Mouse (Mus musculus) hindbrain, embryonic 12.5 days (tissue): ENCODE results near the gene Znrf4. TPM values are rescaled to one million over a fixed set of nuclear protein-coding genes. Genes with fewer than 3 reads are reported as not detected.
"Not testable (repeated sequence)": the region's sequence is repeated elsewhere in the genome, so short reads cannot be mapped to it uniquely, and the experiment has no call there.

Experiments used
- ATAC-seq: fragments of 200-750 bp; cut with Nextera tagmentation; 2 replicates; pipeline ENCODE4 v1.8.0; 2017; ENCODE audit warnings: moderate TSS enrichment; ENCODE audit not compliant: low FRiP score
- H3K27ac ChIP-seq: fragments of 300-500 bp; sonication (generic); 2 replicates; pipeline ENCODE4 v1.5.1; 2016; ENCODE audit warnings: mild to moderate bottlenecking
- H3K27me3 ChIP-seq: fragments of 300-500 bp; sonication (generic); 2 replicates; pipeline ENCODE4 v1.6.1; 2016; ENCODE audit warnings: mild to moderate bottlenecking
- H3K36me3 ChIP-seq: fragments of 300-500 bp; sonication (generic); 2 replicates; pipeline ENCODE4 v1.6.1; 2016; ENCODE audit warnings: mild to moderate bottlenecking
- H3K4me1 ChIP-seq: fragments of 300-500 bp; sonication (generic); 2 replicates; pipeline ENCODE4 v1.6.1; 2016
- H3K4me2 ChIP-seq: fragments of 300-500 bp; sonication (generic); replicated peaks from 2 replicates; pipeline ENCODE4 v1.6.1; 2016; ENCODE audit warnings: mild to moderate bottlenecking
- H3K4me3 ChIP-seq: fragments of 300-500 bp; sonication (generic); 2 replicates; pipeline ENCODE4 v1.5.1; 2016; ENCODE audit warnings: mild to moderate bottlenecking
- H3K9ac ChIP-seq: fragments of 300-500 bp; sonication (generic); 2 replicates; pipeline ENCODE4 v1.6.1; 2016; ENCODE audit warnings: mild to moderate bottlenecking, moderate library complexity
- H3K9me3 ChIP-seq: fragments of 300-500 bp; sonication (generic); replicated peaks from 2 replicates; pipeline ENCODE4 v1.6.1; 2016; ENCODE audit warnings: mild to moderate bottlenecking
- WGBS: fragments of 180-500 bp; shearing (Covaris S2); methylation state at CpG from one replicate; pipeline ENCODE4 v1.1.7; 2016; 5-methylcytosine and 5-hydroxymethylcytosine counted together
- polyA plus RNA-seq: library from polyadenylated mRNA; unstranded; fragments of >200 nt; fragmentation: Nextera tagmentation; extraction: Ambion mirVana; gene quantifications from 2 replicates; pipeline ENCODE4 v1.2.1, GENCODE M21; 2016

Gene Znrf4
- polyA plus RNA-seq, 1 experiment from 2014 or later: not detected

GRCm38 (mm10) chr17:56505401-56505800, 6.8 kb downstream of the Znrf4 start:
- Histone ChIP-seq H3K4me2 (no peak overlapping the region), H3K4me1 (peaks cover 32% of the 10 kb centered on the region), H3K27ac (no peak overlapping the region), H3K4me3 (no peak overlapping the region), H3K36me3 (no peaks in the 10 kb centered on the region), H3K9ac (no peak overlapping the region), H3K9me3 (no peaks in the 10 kb centered on the region), H3K27me3 (peaks cover 17% of the 10 kb centered on the region)
- ATAC-seq: no peak
- 75% methylated on average over 10 of the region's 10 CpGs for WGBS

GRCm38 (mm10) chr17:56502526-56502925, 9.7 kb downstream of the Znrf4 start:
- no peak overlapping the region for H3K9ac ChIP-seq
- peaks cover 25% of the 10 kb centered on the region for H3K4me1 ChIP-seq
- peak; percentile 44 for ATAC-seq
- no peak overlapping the region for H3K4me3 ChIP-seq
- WGBS: 26% methylated on average over 9 of the region's 9 CpGs
- H3K36me3 ChIP-seq: no peaks in the 10 kb centered on the region
- no peaks in the 10 kb centered on the region for H3K27me3 ChIP-seq
- no peaks in the 10 kb centered on the region for H3K9me3 ChIP-seq
- H3K4me2 ChIP-seq: no peak overlapping the region
- peak overlapping the region; percentile 41; the same call in 1 of the 2 replicates for H3K27ac ChIP-seq

GRCm38 (mm10) chr17:56501635-56502400, 10.4 kb downstream of the Znrf4 start:
- H3K9ac ChIP-seq, H3K9me3 ChIP-seq, H3K4me2 ChIP-seq, H3K27me3 ChIP-seq, H3K4me3 ChIP-seq, H3K36me3 ChIP-seq, ATAC-seq: not testable (repeated sequence)
- Histone ChIP-seq H3K27ac (peak overlapping the region; percentile 52; the same call in 1 of the 2 replicates), H3K4me1 (peaks cover 20% of the 10 kb centered on the region)
- WGBS: 48% methylated on average over 2 of the region's 2 CpGs

- Histone ChIP-seq H3K36me3 (no peaks in the 10 kb centered on the region), H3K27ac (no peak overlapping the region), H3K9me3 (peaks cover 21% of the 10 kb centered on the region), H3K27me3 (no peaks in the 10 kb centered on the region), H3K9ac (no peak overlapping the region), H3K4me1 (peaks cover 16% of the 10 kb centered on the region), H3K4me3 (no peak overlapping the region), H3K4me2 (no peak overlapping the region)
- WGBS: 65% methylated on average over 5 of the region's 5 CpGs
- peak; percentile 24; the same call in 1 of the 2 replicates for ATAC-seq
These were observed 13.0 kb downstream of the Znrf4 start for GRCm38 (mm10) chr17:56499229-56499628.

GRCm38 (mm10) chr17:56494480-56494879, 17.8 kb downstream of the Znrf4 start:
- no peak overlapping the region for H3K4me2 ChIP-seq
- ATAC-seq: no peak
- H3K9ac ChIP-seq: no peak overlapping the region
- no peak overlapping the region for H3K27ac ChIP-seq
- H3K9me3 ChIP-seq: peaks cover 47% of the 10 kb centered on the region
- no peak overlapping the region for H3K4me3 ChIP-seq
- H3K27me3 ChIP-seq: no peaks in the 10 kb centered on the region
- WGBS: 80% methylated on average over 2 of the region's 2 CpGs
- peaks cover 9% of the 10 kb centered on the region for H3K4me1 ChIP-seq
- no peaks in the 10 kb centered on the region for H3K36me3 ChIP-seq

- Histone ChIP-seq H3K9me3 (peaks cover 47% of the 10 kb centered on the region), H3K27ac (no peak overlapping the region), H3K4me2 (no peak overlapping the region), H3K36me3 (no peaks in the 10 kb centered on the region), H3K4me1 (peaks cover 5% of the 10 kb centered on the region), H3K9ac (no peak overlapping the region), H3K4me3 (no peak overlapping the region), H3K27me3 (no peaks in the 10 kb centered on the region)
- 97% methylated on average over 2 of the region's 2 CpGs for WGBS
- ATAC-seq: no peak
These were observed 18.4 kb downstream of the Znrf4 start for GRCm38 (mm10) chr17:56493841-56494240.

GRCm38 (mm10) chr17:56490438-56491152, 21.6 kb downstream of the Znrf4 start:
- no peak overlapping the region for H3K4me3 ChIP-seq
- no peaks in the 10 kb centered on the region for H3K36me3 ChIP-seq
- WGBS: 82% methylated on average over 7 of the region's 7 CpGs
- H3K9me3 ChIP-seq: peaks cover 35% of the 10 kb centered on the region
- H3K4me1 ChIP-seq: peaks cover 23% of the 10 kb centered on the region
- H3K27ac ChIP-seq: no peak overlapping the region
- no peak for ATAC-seq
- no peaks in the 10 kb centered on the region for H3K27me3 ChIP-seq
- no peak overlapping the region for H3K4me2 ChIP-seq
- H3K9ac ChIP-seq: no peak overlapping the region

GRCm38 (mm10) chr17:56488028-56488427, 24.2 kb downstream of the Znrf4 start:
- WGBS: 7% methylated on average over 12 of the region's 12 CpGs
- no peak overlapping the region for H3K4me3 ChIP-seq
- peak; percentile 89 for ATAC-seq

GRCm38 (mm10) chr17:56487441-56487888, 24.8 kb downstream of the Znrf4 start:
- H3K9ac ChIP-seq: no peak overlapping the region
- WGBS: 5% methylated on average over 13 of the region's 16 CpGs

More at GRCm38 (mm10) chr17:56488028-56488427, 24.2 kb downstream of the Znrf4 start:
- Histone ChIP-seq H3K27ac (peak overlapping the region; percentile 88), H3K9me3 (peaks cover 14% of the 10 kb centered on the region), H3K36me3 (no peaks in the 10 kb centered on the region), H3K4me2 (peak overlapping the region; percentile 25; the same call in 1 of the 2 replicates), H3K27me3 (no peaks in the 10 kb centered on the region), H3K4me1 (peaks cover 23% of the 10 kb centered on the region), H3K9ac (no peak overlapping the region)

GRCm38 (mm10) chr17:56485926-56486325, 26.3 kb downstream of the Znrf4 start:
- Histone ChIP-seq H3K27me3 (no peaks in the 10 kb centered on the region), H3K9me3 (no peaks in the 10 kb centered on the region), H3K4me2 (no peak overlapping the region), H3K36me3 (no peaks in the 10 kb centered on the region), H3K27ac (no peak overlapping the region), H3K9ac (no peak overlapping the region), H3K4me1 (peaks cover 23% of the 10 kb centered on the region), H3K4me3 (no peak overlapping the region)
- no peak for ATAC-seq
- 91% methylated on average over 9 of the region's 9 CpGs for WGBS

More at GRCm38 (mm10) chr17:56487441-56487888, 24.8 kb downstream of the Znrf4 start:
- Histone ChIP-seq H3K4me3 (no peak overlapping the region), H3K27me3 (no peaks in the 10 kb centered on the region), H3K27ac (peak overlapping the region; percentile 88), H3K9me3 (peaks cover 8% of the 10 kb centered on the region; the same call in 1 of the 2 replicates), H3K36me3 (no peaks in the 10 kb centered on the region), H3K4me1 (peaks cover 23% of the 10 kb centered on the region), H3K4me2 (peak overlapping the region; percentile 25; the same call in 1 of the 2 replicates)
- ATAC-seq: peak; percentile 86

- 69% methylated on average over 9 of the region's 9 CpGs for WGBS
- no peak overlapping the region for H3K4me2 ChIP-seq
- H3K9me3 ChIP-seq: no peaks in the 10 kb centered on the region
- no peak overlapping the region for H3K27ac ChIP-seq
- H3K4me3 ChIP-seq: no peak overlapping the region
- peaks cover 23% of the 10 kb centered on the region for H3K4me1 ChIP-seq
- H3K27me3 ChIP-seq: no peaks in the 10 kb centered on the region
- no peaks in the 10 kb centered on the region for H3K36me3 ChIP-seq
- H3K9ac ChIP-seq: no peak overlapping the region
- no peak for ATAC-seq
These were observed 27.1 kb downstream of the Znrf4 start for GRCm38 (mm10) chr17:56485118-56485517.

GRCm38 (mm10) chr17:56482671-56483070, 29.6 kb downstream of the Znrf4 start:
- WGBS: 71% methylated on average over 1 of the region's 1 CpGs
- no peaks in the 10 kb centered on the region for H3K9me3 ChIP-seq
- H3K36me3 ChIP-seq: no peaks in the 10 kb centered on the region
- peaks cover 6% of the 10 kb centered on the region; the same call in 1 of the 2 replicates for H3K27me3 ChIP-seq
- no peak overlapping the region for H3K9ac ChIP-seq
- H3K27ac ChIP-seq: no peak overlapping the region
- H3K4me1 ChIP-seq: peaks cover 17% of the 10 kb centered on the region
- no peak for ATAC-seq
- no peak overlapping the region for H3K4me3 ChIP-seq
- H3K4me2 ChIP-seq: no peak overlapping the region
